Mouse (Mus musculus): ENCODE measurements around the gene Phactr1. TPM values are rescaled to one million over a fixed set of nuclear protein-coding genes. Genes with fewer than 3 reads are reported as not detected.
A peak's percentile ranks its signal among the peaks of the same experiment; 100 is the strongest.

Phactr1 gene
- polyA plus RNA-seq, 1 experiment from 2014 or later = 2.0 TPM

- Histone ChIP-seq H3K27ac (no peak overlapping the region), H3K36me3 (no peaks in the 10 kb centered on the region), H3K9me3 (replicated peaks) (no peaks in the 10 kb centered on the region), H3K4me3 (no peak overlapping the region), H3K4me1 (peaks cover 20% of the 10 kb centered on the region), H3K27me3 (ENCODE audit: low read depth, poor library complexity, severe bottlenecking) (no peaks in the 10 kb centered on the region)
- DNase-seq (ENCODE audit: low spot score) = peak; percentile 34
- WGBS = 35% methylated on average over 9 of the region's 9 CpGs
Observed at GRCm38 (mm10) chr13:42719401-42719800, 39.0 kb downstream of the Phactr1 start.

GRCm38 (mm10) chr13:42720135-42720534 is 39.7 kb downstream of the Phactr1 start:
- no peak for DNase-seq (ENCODE audit: low spot score)
- no peaks in the 10 kb centered on the region for H3K27me3 ChIP-seq (ENCODE audit: low read depth, poor library complexity, severe bottlenecking)
- no peaks in the 10 kb centered on the region for H3K36me3 ChIP-seq
- no peak overlapping the region for H3K4me3 ChIP-seq
- 51% methylated on average over 4 of the region's 4 CpGs for WGBS
- no peaks in the 10 kb centered on the region for H3K9me3 ChIP-seq (replicated peaks)
- no peak overlapping the region for H3K27ac ChIP-seq
- peaks cover 20% of the 10 kb centered on the region for H3K4me1 ChIP-seq

GRCm38 (mm10) chr13:42720648-42721047 is 40.2 kb downstream of the Phactr1 start:
- H3K4me1 ChIP-seq = peaks cover 20% of the 10 kb centered on the region
- H3K27ac ChIP-seq = no peak overlapping the region
- no peaks in the 10 kb centered on the region for H3K27me3 ChIP-seq (ENCODE audit: low read depth, poor library complexity, severe bottlenecking)
- H3K36me3 ChIP-seq = no peaks in the 10 kb centered on the region
- no peak for DNase-seq (ENCODE audit: low spot score)
- WGBS = 26% methylated on average over 1 of the region's 1 CpGs
- no peaks in the 10 kb centered on the region for H3K9me3 ChIP-seq (replicated peaks)
- no peak overlapping the region for H3K4me3 ChIP-seq

GRCm38 (mm10) chr13:42724011-42724410 is 43.6 kb downstream of the Phactr1 start:
- no peak for DNase-seq (ENCODE audit: low spot score)
- H3K27ac ChIP-seq = no peak overlapping the region
- H3K27me3 ChIP-seq (ENCODE audit: low read depth, poor library complexity, severe bottlenecking) = no peaks in the 10 kb centered on the region
- WGBS = 90% methylated on average over 3 of the region's 3 CpGs
- H3K9me3 ChIP-seq (replicated peaks) = no peaks in the 10 kb centered on the region
- no peak overlapping the region for H3K4me3 ChIP-seq
- peaks cover 17% of the 10 kb centered on the region for H3K4me1 ChIP-seq
- no peaks in the 10 kb centered on the region for H3K36me3 ChIP-seq

- H3K27me3 ChIP-seq (ENCODE audit: low read depth, poor library complexity, severe bottlenecking) = no peaks in the 10 kb centered on the region
- no peak overlapping the region for H3K4me3 ChIP-seq
- no peaks in the 10 kb centered on the region for H3K9me3 ChIP-seq (replicated peaks)
- H3K4me1 ChIP-seq = no peaks in the 10 kb centered on the region; the same call in 1 of the 2 replicates
- 79% methylated on average over 7 of the region's 7 CpGs for WGBS
- no peak overlapping the region for H3K27ac ChIP-seq
- no peak for DNase-seq (ENCODE audit: low spot score)
- no peaks in the 10 kb centered on the region for H3K36me3 ChIP-seq
Observed at GRCm38 (mm10) chr13:42725709-42726231, 45.3 kb downstream of the Phactr1 start.

- no peak overlapping the region for H3K4me3 ChIP-seq
- H3K4me1 ChIP-seq = no peaks in the 10 kb centered on the region
- WGBS = 93% methylated on average over 5 of the region's 5 CpGs
- no peaks in the 10 kb centered on the region for H3K9me3 ChIP-seq (replicated peaks)
- no peaks in the 10 kb centered on the region for H3K36me3 ChIP-seq
- H3K27ac ChIP-seq = no peak overlapping the region
- DNase-seq (ENCODE audit: low spot score) = no peak
- no peaks in the 10 kb centered on the region for H3K27me3 ChIP-seq (ENCODE audit: low read depth, poor library complexity, severe bottlenecking)
Observed at GRCm38 (mm10) chr13:42737486-42737885, 57.1 kb downstream of the Phactr1 start.

- Histone ChIP-seq H3K36me3 (no peaks in the 10 kb centered on the region), H3K4me3 (no peak overlapping the region), H3K27me3 (ENCODE audit: low read depth, poor library complexity, severe bottlenecking) (no peaks in the 10 kb centered on the region), H3K9me3 (replicated peaks) (no peaks in the 10 kb centered on the region), H3K4me1 (no peaks in the 10 kb centered on the region), H3K27ac (no peak overlapping the region)
- DNase-seq (ENCODE audit: low spot score) = no peak
- WGBS = 90% methylated on average over 5 of the region's 5 CpGs
Observed at GRCm38 (mm10) chr13:42738152-42738551, 57.7 kb downstream of the Phactr1 start.

- no peak overlapping the region for H3K4me3 ChIP-seq
- H3K9me3 ChIP-seq (replicated peaks) = no peaks in the 10 kb centered on the region
- no peaks in the 10 kb centered on the region for H3K27me3 ChIP-seq (ENCODE audit: low read depth, poor library complexity, severe bottlenecking)
- DNase-seq (ENCODE audit: low spot score) = no peak
- H3K27ac ChIP-seq = no peak overlapping the region
- no peaks in the 10 kb centered on the region for H3K4me1 ChIP-seq
- no peaks in the 10 kb centered on the region for H3K36me3 ChIP-seq
Observed at GRCm38 (mm10) chr13:42742226-42742625, 61.8 kb downstream of the Phactr1 start.

- H3K4me1 ChIP-seq = no peaks in the 10 kb centered on the region
- WGBS = 89% methylated on average over 5 of the region's 5 CpGs
- H3K4me3 ChIP-seq = no peak overlapping the region
- H3K36me3 ChIP-seq = no peaks in the 10 kb centered on the region
- H3K27me3 ChIP-seq (ENCODE audit: low read depth, poor library complexity, severe bottlenecking) = no peaks in the 10 kb centered on the region
- H3K9me3 ChIP-seq (replicated peaks) = no peaks in the 10 kb centered on the region
- H3K27ac ChIP-seq = no peak overlapping the region
- DNase-seq (ENCODE audit: low spot score) = no peak
Observed at GRCm38 (mm10) chr13:42744467-42744866, 64.0 kb downstream of the Phactr1 start.

GRCm38 (mm10) chr13:42757654-42758400 is 77.4 kb downstream of the Phactr1 start:
- DNase-seq (ENCODE audit: low spot score) = no peak
- Histone ChIP-seq H3K4me3 (no peak overlapping the region), H3K27ac (no peak overlapping the region), H3K27me3 (ENCODE audit: low read depth, poor library complexity, severe bottlenecking) (no peaks in the 10 kb centered on the region), H3K36me3 (no peaks in the 10 kb centered on the region), H3K9me3 (replicated peaks) (no peaks in the 10 kb centered on the region), H3K4me1 (peaks cover 22% of the 10 kb centered on the region)
- 55% methylated on average over 11 of the region's 11 CpGs for WGBS

- no peaks in the 10 kb centered on the region for H3K36me3 ChIP-seq
- no peaks in the 10 kb centered on the region for H3K9me3 ChIP-seq (replicated peaks)
- 92% methylated on average over 5 of the region's 5 CpGs for WGBS
- no peaks in the 10 kb centered on the region for H3K27me3 ChIP-seq (ENCODE audit: low read depth, poor library complexity, severe bottlenecking)
- no peak for DNase-seq (ENCODE audit: low spot score)
- no peak overlapping the region for H3K4me3 ChIP-seq
- H3K4me1 ChIP-seq = peaks cover 22% of the 10 kb centered on the region
- no peak overlapping the region for H3K27ac ChIP-seq
Observed at GRCm38 (mm10) chr13:42759170-42759569, 78.7 kb downstream of the Phactr1 start.

GRCm38 (mm10) chr13:42760907-42761544 is 80.6 kb downstream of the Phactr1 start:
- 93% methylated on average over 10 of the region's 10 CpGs for WGBS
- H3K4me1 ChIP-seq = peaks cover 11% of the 10 kb centered on the region
- no peak for DNase-seq (ENCODE audit: low spot score)
- H3K27me3 ChIP-seq (ENCODE audit: low read depth, poor library complexity, severe bottlenecking) = no peaks in the 10 kb centered on the region
- no peaks in the 10 kb centered on the region for H3K9me3 ChIP-seq (replicated peaks)
- H3K27ac ChIP-seq = no peak overlapping the region
- no peak overlapping the region for H3K4me3 ChIP-seq
- H3K36me3 ChIP-seq = no peaks in the 10 kb centered on the region

- Histone ChIP-seq H3K27me3 (ENCODE audit: low read depth, poor library complexity, severe bottlenecking) (no peaks in the 10 kb centered on the region), H3K9me3 (replicated peaks) (no peaks in the 10 kb centered on the region), H3K27ac (no peak overlapping the region), H3K4me3 (no peak overlapping the region), H3K36me3 (no peaks in the 10 kb centered on the region), H3K4me1 (no peaks in the 10 kb centered on the region)
- no peak for DNase-seq (ENCODE audit: low spot score)
- WGBS = 85% methylated on average over 6 of the region's 6 CpGs
Observed at GRCm38 (mm10) chr13:42772314-42772713, 91.9 kb downstream of the Phactr1 start.
